Mouse (Mus musculus): ENCODE results near the gene Crebl2. TPM values are rescaled to one million over a fixed set of nuclear protein-coding genes. Genes with fewer than 3 reads are reported as not detected.

Gene Crebl2
- polyA plus RNA-seq, 1 experiment = 14.0 TPM

- Histone ChIP-seq H3K4me1 (ENCODE audit: control insufficient read depth, insufficient read depth, low read length) (0 out of 2 replicates have a peak, but pooled peaks cover 2% of the 10 kb centered on the region), H3K4me3 (ENCODE audit: insufficient read depth, low read length) (no peak overlapping the region), H3K27ac (ENCODE audit: insufficient read depth, low read depth, low read length) (no peak overlapping the region)
- TF ChIP-seq POLR2A (IDR thresholded peaks at IDR 0.05; ENCODE audit: borderline replicate concordance, low read depth, low read length) = no peak
- no peak for TF ChIP-seq CTCF (IDR thresholded peaks at IDR 0.05; ENCODE audit: low read depth, low read length)
Measured at GRCm38 (mm10) chr6:134866113-134866512, 36.2 kb downstream of the Crebl2 start.

GRCm38 (mm10) chr6:134867325-134867724 lies 37.4 kb downstream of the Crebl2 start:
- Histone ChIP-seq H3K4me1 (ENCODE audit: control insufficient read depth, insufficient read depth, low read length) (0 out of 2 replicates have a peak, but pooled peaks cover 2% of the 10 kb centered on the region), H3K27ac (ENCODE audit: insufficient read depth, low read depth, low read length) (no peak overlapping the region), H3K4me3 (ENCODE audit: insufficient read depth, low read length) (no peak overlapping the region)
- no peak for TF ChIP-seq POLR2A (IDR thresholded peaks at IDR 0.05; ENCODE audit: borderline replicate concordance, low read depth, low read length)
- no peak for TF ChIP-seq CTCF (IDR thresholded peaks at IDR 0.05; ENCODE audit: low read depth, low read length)

- TF ChIP-seq CTCF (IDR thresholded peaks at IDR 0.05; ENCODE audit: low read depth, low read length) (no peak), POLR2A (IDR thresholded peaks at IDR 0.05; ENCODE audit: borderline replicate concordance, low read depth, low read length) (no peak)
- Histone ChIP-seq H3K4me3 (ENCODE audit: insufficient read depth, low read length) (no peak overlapping the region), H3K27ac (ENCODE audit: insufficient read depth, low read depth, low read length) (no peak overlapping the region), H3K4me1 (ENCODE audit: control insufficient read depth, insufficient read depth, low read length) (no peaks in the 10 kb centered on the region)
Measured at GRCm38 (mm10) chr6:134870209-134870742, 40.3 kb downstream of the Crebl2 start.

DNA sequence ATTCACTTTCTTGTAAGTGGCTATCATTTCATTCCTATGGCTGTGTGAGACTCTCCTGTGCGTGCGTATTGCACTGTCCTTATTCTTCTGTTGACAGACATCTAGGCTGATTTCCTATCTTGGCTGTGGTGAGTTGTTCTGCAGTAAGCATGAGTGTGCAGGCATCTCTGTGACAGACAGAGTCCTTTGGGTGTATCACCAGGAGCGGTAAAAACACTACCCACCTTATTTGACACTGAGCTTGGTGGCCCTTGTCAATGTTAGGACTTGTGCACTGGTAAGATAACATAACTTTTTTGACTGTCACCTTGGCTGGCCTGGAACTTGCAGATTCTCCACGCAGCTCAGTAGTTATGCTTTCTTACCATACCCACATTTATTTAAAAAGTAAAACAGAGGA lies 40.9 kb downstream of the Crebl2 start:
- no peak for TF ChIP-seq CTCF (IDR thresholded peaks at IDR 0.05; ENCODE audit: low read depth, low read length)
- TF ChIP-seq POLR2A (IDR thresholded peaks at IDR 0.05; ENCODE audit: borderline replicate concordance, low read depth, low read length) = no peak
- Histone ChIP-seq H3K4me3 (ENCODE audit: insufficient read depth, low read length) (no peak overlapping the region), H3K27ac (ENCODE audit: insufficient read depth, low read depth, low read length) (no peak overlapping the region), H3K4me1 (ENCODE audit: control insufficient read depth, insufficient read depth, low read length) (no peaks in the 10 kb centered on the region)

DNA sequence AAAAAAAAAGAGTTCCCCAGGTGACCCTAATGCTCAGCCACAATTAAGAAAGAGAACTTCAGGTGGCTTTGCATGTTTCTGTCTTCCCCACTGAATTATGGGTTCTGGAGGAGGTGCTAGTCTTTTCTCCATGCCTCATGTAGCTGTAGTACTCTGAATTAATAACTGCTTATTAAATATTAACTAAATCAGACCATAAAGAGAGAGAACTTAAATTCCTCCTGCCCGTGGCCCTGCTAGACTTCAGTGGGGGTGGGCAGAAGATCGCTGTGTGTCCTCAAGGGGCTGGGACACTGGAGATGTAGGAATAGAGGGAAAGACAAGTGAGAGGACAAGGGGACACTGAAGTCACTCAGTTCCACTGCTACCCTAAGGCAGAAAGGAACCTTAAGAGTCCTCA lies 42.3 kb downstream of the Crebl2 start:
- Histone ChIP-seq H3K4me1 (ENCODE audit: control insufficient read depth, insufficient read depth, low read length) (no peaks in the 10 kb centered on the region), H3K4me3 (ENCODE audit: insufficient read depth, low read length) (no peak overlapping the region), H3K27ac (ENCODE audit: insufficient read depth, low read depth, low read length) (no peak overlapping the region)
- TF ChIP-seq CTCF (IDR thresholded peaks at IDR 0.05; ENCODE audit: low read depth, low read length) (no peak), POLR2A (IDR thresholded peaks at IDR 0.05; ENCODE audit: borderline replicate concordance, low read depth, low read length) (no peak)

DNA sequence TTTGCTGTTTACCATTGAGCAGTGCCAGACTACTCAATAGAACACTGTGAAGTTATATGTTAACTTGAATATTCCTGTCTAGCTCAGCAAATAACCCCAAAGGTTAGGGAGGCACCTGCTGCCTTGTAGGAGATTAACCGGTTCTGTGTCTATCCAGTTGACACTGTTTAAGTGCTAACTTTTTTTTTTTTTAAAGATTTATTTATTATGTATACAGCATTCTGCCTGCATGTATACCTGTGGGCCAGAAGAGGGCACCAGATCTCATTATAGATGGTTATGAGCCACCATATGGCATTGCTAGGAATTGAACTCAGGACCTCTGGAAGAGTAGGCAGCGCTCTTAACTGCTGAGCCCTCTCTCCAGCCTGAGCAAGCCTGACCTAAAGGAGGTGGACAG lies 43.1 kb downstream of the Crebl2 start:
- H3K4me1 ChIP-seq (ENCODE audit: control insufficient read depth, insufficient read depth, low read length) = no peaks in the 10 kb centered on the region
- TF ChIP-seq CTCF (IDR thresholded peaks at IDR 0.05; ENCODE audit: low read depth, low read length) (0 out of 2 replicates have a peak, but pooled peaks have one; percentile 16), POLR2A (IDR thresholded peaks at IDR 0.05; ENCODE audit: borderline replicate concordance, low read depth, low read length) (no peak)
- H3K27ac ChIP-seq (ENCODE audit: insufficient read depth, low read depth, low read length) = no peak overlapping the region
- H3K4me3 ChIP-seq (ENCODE audit: insufficient read depth, low read length) = no peak overlapping the region

GRCm38 (mm10) chr6:134876795-134877194 lies 46.8 kb downstream of the Crebl2 start:
- no peak for TF ChIP-seq POLR2A (IDR thresholded peaks at IDR 0.05; ENCODE audit: borderline replicate concordance, low read depth, low read length)
- no peak for TF ChIP-seq CTCF (IDR thresholded peaks at IDR 0.05; ENCODE audit: low read depth, low read length)
- no peaks in the 10 kb centered on the region for H3K4me1 ChIP-seq (ENCODE audit: control insufficient read depth, insufficient read depth, low read length)
- no peak overlapping the region for H3K4me3 ChIP-seq (ENCODE audit: insufficient read depth, low read length)
- no peak overlapping the region for H3K27ac ChIP-seq (ENCODE audit: insufficient read depth, low read depth, low read length)

GRCm38 (mm10) chr6:134877276-134877675 lies 47.3 kb downstream of the Crebl2 start:
- no peaks in the 10 kb centered on the region for H3K4me1 ChIP-seq (ENCODE audit: control insufficient read depth, insufficient read depth, low read length)
- no peak for TF ChIP-seq CTCF (IDR thresholded peaks at IDR 0.05; ENCODE audit: low read depth, low read length)
- no peak overlapping the region for H3K27ac ChIP-seq (ENCODE audit: insufficient read depth, low read depth, low read length)
- H3K4me3 ChIP-seq (ENCODE audit: insufficient read depth, low read length) = no peak overlapping the region

DNA sequence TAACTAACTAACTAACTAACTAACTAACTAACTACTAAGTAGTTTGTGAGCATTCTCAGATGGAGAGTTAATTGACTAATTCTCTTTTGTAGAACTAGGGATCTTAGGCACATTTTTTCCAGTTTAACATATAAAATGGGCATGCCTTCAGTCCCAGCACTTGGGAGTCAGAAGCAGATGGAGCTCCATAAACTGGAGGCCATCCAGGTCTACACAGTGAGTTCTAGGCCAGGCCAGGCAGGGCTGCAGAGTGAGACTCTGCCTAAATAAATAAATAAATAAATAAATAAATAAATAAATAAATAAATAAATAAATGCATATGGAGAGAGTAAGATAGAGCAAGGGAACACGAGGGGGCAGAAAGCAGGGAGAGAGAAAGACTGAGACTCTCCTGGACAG lies 47.9 kb downstream of the Crebl2 start:
- Histone ChIP-seq H3K4me1 (ENCODE audit: control insufficient read depth, insufficient read depth, low read length) (no peaks in the 10 kb centered on the region), H3K27ac (ENCODE audit: insufficient read depth, low read depth, low read length) (no peak overlapping the region), H3K4me3 (ENCODE audit: insufficient read depth, low read length) (no peak overlapping the region)
- TF ChIP-seq POLR2A (IDR thresholded peaks at IDR 0.05; ENCODE audit: borderline replicate concordance, low read depth, low read length) = no peak
- TF ChIP-seq CTCF (IDR thresholded peaks at IDR 0.05; ENCODE audit: low read depth, low read length) = no peak

- Histone ChIP-seq H3K27ac (ENCODE audit: insufficient read depth, low read depth, low read length) (no peak overlapping the region), H3K4me3 (ENCODE audit: insufficient read depth, low read length) (no peak overlapping the region), H3K4me1 (ENCODE audit: control insufficient read depth, insufficient read depth, low read length) (no peaks in the 10 kb centered on the region)
- TF ChIP-seq CTCF (IDR thresholded peaks at IDR 0.05; ENCODE audit: low read depth, low read length) (no peak), POLR2A (IDR thresholded peaks at IDR 0.05; ENCODE audit: borderline replicate concordance, low read depth, low read length) (no peak)
Measured at GRCm38 (mm10) chr6:134879556-134879955, 49.6 kb downstream of the Crebl2 start.

- Histone ChIP-seq H3K4me1 (ENCODE audit: control insufficient read depth, insufficient read depth, low read length) (no peaks in the 10 kb centered on the region), H3K4me3 (ENCODE audit: insufficient read depth, low read length) (no peak overlapping the region), H3K27ac (ENCODE audit: insufficient read depth, low read depth, low read length) (no peak overlapping the region)
- no peak for TF ChIP-seq POLR2A (IDR thresholded peaks at IDR 0.05; ENCODE audit: borderline replicate concordance, low read depth, low read length)
- no peak for TF ChIP-seq CTCF (IDR thresholded peaks at IDR 0.05; ENCODE audit: low read depth, low read length)
Measured at GRCm38 (mm10) chr6:134880046-134880445, 50.1 kb downstream of the Crebl2 start.
